Mouse (Mus musculus): ENCODE data around the gene Strbp. TPM values are rescaled to one million over a fixed set of nuclear protein-coding genes. Genes with fewer than 3 reads are reported as not detected.
A peak's percentile ranks its signal among the peaks of the same experiment; 100 is the strongest.

Gene Strbp
- total RNA-seq (2012; rRNA removed) (38.4 and 40.1 TPM in 2 replicates), total RNA-seq (2014; rRNA removed) (48.5 and 57.9 TPM in 2 replicates), polyA plus RNA-seq (2012; ENCODE audit: insufficient read length, low read depth) (61.8 and 67.9 TPM in 2 replicates)

DNA sequence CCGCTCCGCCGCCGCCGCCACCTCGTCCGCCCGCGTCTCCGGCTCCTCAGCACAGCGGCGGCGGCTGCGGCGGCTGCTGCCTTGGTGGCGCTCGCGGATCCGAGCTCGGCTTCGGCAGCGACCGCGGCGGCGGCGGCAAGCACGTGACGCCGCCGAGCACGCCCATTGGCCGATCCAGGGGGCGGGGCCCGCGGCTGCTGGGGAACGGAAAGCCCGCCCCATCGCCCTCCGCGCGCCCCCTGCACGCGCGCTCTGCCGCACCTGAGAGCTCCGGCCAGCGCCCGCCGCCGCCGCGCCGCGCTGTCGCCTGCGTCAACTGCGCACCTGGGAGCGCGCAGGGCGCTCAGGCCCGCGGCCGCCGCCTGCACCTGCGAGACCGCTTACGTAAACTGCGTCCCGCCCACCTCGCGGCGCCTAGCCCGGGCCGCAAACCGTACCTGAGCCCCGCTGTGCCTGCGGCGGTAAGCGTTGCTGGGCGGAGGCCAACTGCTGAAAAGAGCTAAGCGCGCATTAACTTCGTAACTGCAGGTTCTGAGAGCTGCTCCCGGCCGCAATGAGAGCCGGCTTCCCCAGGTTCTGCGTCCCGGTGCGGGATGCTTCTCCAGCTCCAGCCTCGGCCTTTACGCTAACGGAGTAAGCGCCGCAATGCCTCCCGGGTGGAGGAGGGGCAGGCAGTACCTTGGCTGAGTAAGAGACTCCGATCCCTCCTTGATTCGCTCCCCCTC lies at the start of gene Strbp:
Strbp (minus strand) TSS at position 630 of the 725 bp plus-strand sequence.
- TF ChIP-seq MYC (IDR thresholded peaks at IDR 0.05; ENCODE audit: low read depth, low read length) (no peak), ELF1 (IDR thresholded peaks at IDR 0.05; ENCODE audit: low read depth, low read length) (no peak), USF2 (conservative IDR thresholded peaks at IDR 0.05; ENCODE audit: low read depth, low read length) (peak; percentile 78), TBP (conservative IDR thresholded peaks at IDR 0.05; ENCODE audit: low read depth, low read length) (no peak), SIN3A (IDR thresholded peaks at IDR 0.05; ENCODE audit: low read length) (no peak), MAZ (IDR thresholded peaks at IDR 0.05; ENCODE audit: low read depth, low read length) (no peak), BHLHE40 (IDR thresholded peaks at IDR 0.05; ENCODE audit: low read depth, low read length) (peak; percentile 76), MXI1 (IDR thresholded peaks at IDR 0.05; ENCODE audit: low read depth, low read length) (no peak), MAX (IDR thresholded peaks at IDR 0.05; ENCODE audit: low read length) (peak; percentile 70; the same call in 1 of the 2 replicates), UBTF (IDR thresholded peaks at IDR 0.05; ENCODE audit: low read depth, low read length) (0 out of 2 replicates have a peak, but pooled peaks have one; percentile 71), NRF1 (IDR thresholded peaks at IDR 0.05; ENCODE audit: low read depth, low read length) (peak; percentile 79), E2F4 (IDR thresholded peaks at IDR 0.05; ENCODE audit: insufficient replicate concordance, low read depth, low read length) (no peak), CTCF (conservative IDR thresholded peaks at IDR 0.05 in 1 of 2, IDR thresholded peaks at IDR 0.05 in 1 of 2; ENCODE audit: low read depth in 2 of 2, low read length in 2 of 2) (peak in 1 of 2 experiments; percentile 27; a peak in 1 of 4 replicates), RAD21 (IDR thresholded peaks at IDR 0.05; ENCODE audit: low read depth, low read length) (no peak), ZNF384 (IDR thresholded peaks at IDR 0.05; ENCODE audit: low read depth, low read length) (no peak), HCFC1 (IDR thresholded peaks at IDR 0.05; ENCODE audit: low read depth, low read length) (no peak; the same call in 1 of the 2 replicates), USF1 (IDR thresholded peaks at IDR 0.05; ENCODE audit: low read depth, low read length) (peak; percentile 94), KAT2A (IDR thresholded peaks at IDR 0.05; ENCODE audit: insufficient replicate concordance, low read length) (no peak), CHD2 (IDR thresholded peaks at IDR 0.05; ENCODE audit: low read length) (no peak; the same call in 1 of the 2 replicates), POLR2AphosphoS2 (IDR thresholded peaks at IDR 0.05; ENCODE audit: low read depth, low read length) (no peak), ZC3H11A (IDR thresholded peaks at IDR 0.05; ENCODE audit: low read depth, low read length) (no peak), GABPA (IDR thresholded peaks at IDR 0.05; ENCODE audit: insufficient replicate concordance, low read depth, low read length) (no peak), ETS1 (conservative IDR thresholded peaks at IDR 0.05; ENCODE audit: low read depth, low read length) (no peak), ZMIZ1 (IDR thresholded peaks at IDR 0.05; ENCODE audit: low read depth, low read length) (peak; percentile 37; the same call in 1 of the 2 replicates), EP300 (IDR thresholded peaks at IDR 0.05; ENCODE audit: low read length) (no peak), ZKSCAN1 (IDR thresholded peaks at IDR 0.05; ENCODE audit: borderline replicate concordance, low read depth, low read length) (no peak), SMC3 (IDR thresholded peaks at IDR 0.05; ENCODE audit: low read depth, low read length) (no peak), JUND (conservative IDR thresholded peaks at IDR 0.05; ENCODE audit: low read depth, low read length) (no peak), CHD1 (IDR thresholded peaks at IDR 0.05; ENCODE audit: low read depth, low read length) (no peak), RCOR1 (conservative IDR thresholded peaks at IDR 0.05; ENCODE audit: low read depth, low read length) (0 out of 2 replicates have a peak, but pooled peaks have one; percentile 20), MAFK (IDR thresholded peaks at IDR 0.05; ENCODE audit: insufficient replicate concordance, low read length) (no peak), MEF2A (IDR thresholded peaks at IDR 0.05; ENCODE audit: borderline replicate concordance, low read depth, low read length) (no peak), PAX5 (IDR thresholded peaks at IDR 0.05; ENCODE audit: low read length) (no peak), NELFE (IDR thresholded peaks at IDR 0.05; ENCODE audit: low read depth, low read length) (no peak), TCF12 (IDR thresholded peaks at IDR 0.05; ENCODE audit: low read depth, low read length) (peak; percentile 70), POLR2A (IDR thresholded peaks at IDR 0.05; ENCODE audit: low read depth, low read length) (peak; percentile 50; the same call in 1 of the 2 replicates), IRF4 (IDR thresholded peaks at IDR 0.05; ENCODE audit: low read depth, low read length) (no peak; the same call in 1 of the 2 replicates), JUN (IDR thresholded peaks at IDR 0.05; ENCODE audit: insufficient read depth, low read depth, low read length) (no peak)
- dilution Hi-C loops (cut with MboI; ENCODE audit: extremely low pct_ligation_motif_present, extremely low pct_unique_long_range_greater_than_20kb, low sequenced_read_pairs), result no loop called here
- peaks cover 0 to 3% of the 10 kb centered on the region in 2 experiments for H3K36me3 ChIP-seq (replicated peaks in 1 of 2; ENCODE audit: control insufficient read depth in 1 of 2, insufficient read depth in 1 of 2, low read length in 1 of 2)
- H3K27me3 ChIP-seq (replicated peaks), result peaks cover 9% of the 10 kb centered on the region
- peak within 1 kb of the TSS; percentile 25 for H3K27ac ChIP-seq (ENCODE audit: insufficient read depth, low read depth)
- peak; percentile 88 for DNase-seq (ENCODE audit: extremely low read depth)
- H3K9me3 ChIP-seq (replicated peaks; ENCODE audit: low read length), result no peaks in the 10 kb centered on the region
- H3K4me3 ChIP-seq (replicated peaks in 1 of 3; ENCODE audit: low read depth in 2 of 3, low read length in 2 of 3, poor library complexity in 1 of 3), result peak within 1 kb of the TSS; percentile 75 to 95 (median 80)
- in situ Hi-C loops (cut with MboI; ENCODE audit: low pct_ligation_motif_present, low pct_unique_long_range_greater_than_20kb, low sequenced_read_pairs), result no loop called here
- H3K4me2 ChIP-seq (ENCODE audit: insufficient read depth, low read depth, poor library complexity, severe bottlenecking), result peak within 1 kb of the TSS; percentile 89
- peaks cover 6 to 30% of the 10 kb centered on the region in 2 experiments for H3K4me1 ChIP-seq (ENCODE audit: control insufficient read depth in 1 of 2, insufficient read depth in 2 of 2)
- H3K79me2 ChIP-seq (replicated peaks; ENCODE audit: control insufficient read depth, extremely low read depth, insufficient read depth, poor library complexity, severe bottlenecking), result peaks cover 26% of the 10 kb centered on the region
- peak within 1 kb of the TSS; percentile 64 for H3K9ac ChIP-seq (ENCODE audit: insufficient read depth, low read depth)

Data from CH12.LX (cell line).